Mouse (Mus musculus): ENCODE results near the gene Rpl9-ps1. TPM values are rescaled to one million over a fixed set of nuclear protein-coding genes. Genes with fewer than 3 reads are reported as not detected.

Gene Rpl9-ps1
- polyA plus RNA-seq (2012; ENCODE audit: insufficient read depth, insufficient read length, low replicate concordance, missing spikeins): not detected in 2 replicates

DNA sequence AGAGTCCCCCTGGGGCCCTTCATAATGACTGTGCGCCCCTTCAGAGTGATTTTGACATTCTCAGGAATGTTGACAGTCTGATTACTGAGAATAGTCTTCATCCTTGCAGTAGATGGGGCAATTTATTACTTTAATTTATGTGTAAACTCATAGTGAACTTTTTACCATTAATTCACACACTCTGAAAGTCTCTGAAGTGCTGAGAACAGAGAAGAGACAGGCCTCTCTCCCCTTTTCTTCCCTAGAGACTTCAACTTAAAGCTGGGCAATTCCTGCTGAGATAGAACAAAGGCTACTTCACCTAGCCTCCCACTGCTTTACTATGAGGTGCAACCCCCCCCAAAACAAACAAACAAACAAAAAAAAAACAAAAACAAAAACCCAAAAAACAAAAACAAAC lies at the start of gene Rpl9-ps1:
Gene Rpl9-ps1 (minus strand): TSS at position 101 of the 400 bp plus-strand sequence.
- no peaks in the 10 kb centered on the region for H3K4me1 ChIP-seq (ENCODE audit: control insufficient read depth, insufficient read depth, low read length)
- H3K27ac ChIP-seq (ENCODE audit: insufficient read depth, low read depth, low read length): no peak within 1 kb of the TSS
- 90% methylated on average over 1 of the region's 1 CpGs for WGBS
- TF ChIP-seq CTCF (IDR thresholded peaks at IDR 0.05; ENCODE audit: insufficient read depth, low read depth, low read length): no peak
- TF ChIP-seq POLR2A (IDR thresholded peaks at IDR 0.05; ENCODE audit: insufficient read depth, low read depth, low read length): no peak
- H3K4me3 ChIP-seq (ENCODE audit: insufficient read depth, low read depth, low read length): no peak within 1 kb of the TSS

DNA sequence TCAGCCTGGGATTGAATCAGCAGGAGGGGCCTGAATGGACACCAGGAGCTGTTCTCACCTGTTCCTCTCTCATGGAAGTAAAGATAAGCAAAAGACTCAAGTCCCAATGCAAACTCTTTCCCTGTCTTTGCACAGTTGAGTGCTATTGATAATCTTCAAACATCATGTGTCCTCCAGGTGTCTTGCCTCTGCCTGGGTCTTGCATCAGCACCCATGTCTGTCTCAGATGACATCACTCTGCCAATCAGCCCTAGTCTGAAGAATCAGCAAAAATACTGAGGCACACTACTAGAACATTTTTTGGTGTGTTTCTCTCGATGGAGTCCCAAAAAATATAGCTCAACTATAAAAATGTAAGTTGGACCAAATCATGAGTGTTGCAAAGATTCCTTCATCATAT lies 46.6 kb upstream of the Rpl9-ps1 start:
- 56% methylated on average over 1 of the region's 1 CpGs for WGBS
- no peak overlapping the region for H3K27ac ChIP-seq (ENCODE audit: insufficient read depth, low read depth, low read length)
- no peak overlapping the region for H3K4me3 ChIP-seq (ENCODE audit: insufficient read depth, low read depth, low read length)
- TF ChIP-seq POLR2A (IDR thresholded peaks at IDR 0.05; ENCODE audit: insufficient read depth, low read depth, low read length): no peak
- no peak for TF ChIP-seq CTCF (IDR thresholded peaks at IDR 0.05; ENCODE audit: insufficient read depth, low read depth, low read length)
- no peaks in the 10 kb centered on the region for H3K4me1 ChIP-seq (ENCODE audit: control insufficient read depth, insufficient read depth, low read length)

DNA sequence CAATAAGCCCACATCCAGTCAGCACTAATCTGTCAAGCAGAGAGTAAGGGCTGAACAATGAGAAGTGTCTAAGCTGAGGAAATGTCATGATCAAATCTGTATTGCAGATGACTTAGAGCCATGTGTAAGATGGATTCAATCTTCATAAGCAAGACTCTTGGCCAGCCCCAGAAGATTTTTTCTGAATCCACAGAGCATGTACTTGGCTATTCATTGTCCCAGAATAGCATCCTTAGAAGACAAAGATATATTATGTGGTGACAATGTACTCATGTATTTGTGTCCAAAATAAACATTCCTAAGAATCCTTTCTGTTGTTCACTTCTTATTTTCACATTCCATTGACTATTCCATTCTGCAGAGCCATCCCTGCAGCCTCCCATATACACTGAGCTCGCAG lies 44.5 kb upstream of the Rpl9-ps1 start:
- Histone ChIP-seq H3K4me3 (ENCODE audit: insufficient read depth, low read depth, low read length) (no peak overlapping the region), H3K4me1 (ENCODE audit: control insufficient read depth, insufficient read depth, low read length) (no peaks in the 10 kb centered on the region), H3K27ac (ENCODE audit: insufficient read depth, low read depth, low read length) (no peak overlapping the region)
- no peak for TF ChIP-seq POLR2A (IDR thresholded peaks at IDR 0.05; ENCODE audit: insufficient read depth, low read depth, low read length)
- TF ChIP-seq CTCF (IDR thresholded peaks at IDR 0.05; ENCODE audit: insufficient read depth, low read depth, low read length): no peak
- WGBS: 85% methylated on average over 1 of the region's 1 CpGs

DNA sequence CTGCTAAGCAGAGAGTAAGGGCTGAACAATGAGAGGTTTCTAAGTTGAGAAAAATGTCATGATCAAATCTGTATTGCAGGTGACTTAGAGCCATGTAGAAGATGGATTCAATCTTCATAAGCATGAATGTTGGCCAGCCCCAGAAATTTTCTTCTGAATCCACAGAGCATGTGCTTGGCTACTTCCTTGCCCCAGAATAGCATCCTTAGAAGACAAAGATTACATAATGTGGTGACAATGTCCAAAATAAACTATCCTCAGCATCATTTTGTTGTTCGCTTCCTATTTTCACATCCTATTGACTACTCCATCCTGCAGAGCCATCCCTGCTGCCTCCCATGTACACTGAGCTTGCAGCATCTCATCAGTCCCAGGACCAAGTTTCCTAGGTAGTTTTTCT lies 30.2 kb upstream of the Rpl9-ps1 start:
- no peaks in the 10 kb centered on the region for H3K4me1 ChIP-seq (ENCODE audit: control insufficient read depth, insufficient read depth, low read length)
- 82% methylated on average over 1 of the region's 1 CpGs for WGBS
- no peak overlapping the region for H3K4me3 ChIP-seq (ENCODE audit: insufficient read depth, low read depth, low read length)
- TF ChIP-seq POLR2A (IDR thresholded peaks at IDR 0.05; ENCODE audit: insufficient read depth, low read depth, low read length): no peak
- TF ChIP-seq CTCF (IDR thresholded peaks at IDR 0.05; ENCODE audit: insufficient read depth, low read depth, low read length): no peak
- H3K27ac ChIP-seq (ENCODE audit: insufficient read depth, low read depth, low read length): no peak overlapping the region

DNA sequence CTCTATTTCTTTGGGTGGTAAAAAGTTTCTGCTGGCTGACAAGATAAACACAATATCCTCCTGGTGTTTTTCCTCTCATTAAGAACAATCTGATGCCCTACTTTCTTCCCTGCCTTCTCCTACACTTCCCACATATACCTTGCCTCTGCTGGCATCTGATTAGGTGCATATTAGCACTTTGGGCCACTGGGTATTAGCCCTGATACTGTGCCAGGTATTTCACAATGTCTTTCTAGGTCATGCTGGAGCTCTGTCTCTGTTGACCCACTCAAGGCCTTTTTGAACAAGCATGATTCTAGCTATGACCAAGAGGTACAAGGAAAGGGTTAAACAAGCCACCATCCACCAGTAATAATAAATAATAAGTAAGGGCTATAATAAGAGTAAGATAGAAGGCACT lies 26.3 kb upstream of the Rpl9-ps1 start:
- H3K4me3 ChIP-seq (ENCODE audit: insufficient read depth, low read depth, low read length): no peak overlapping the region
- H3K27ac ChIP-seq (ENCODE audit: insufficient read depth, low read depth, low read length): no peak overlapping the region
- no peaks in the 10 kb centered on the region for H3K4me1 ChIP-seq (ENCODE audit: control insufficient read depth, insufficient read depth, low read length)
- TF ChIP-seq CTCF (IDR thresholded peaks at IDR 0.05; ENCODE audit: insufficient read depth, low read depth, low read length) (no peak), POLR2A (IDR thresholded peaks at IDR 0.05; ENCODE audit: insufficient read depth, low read depth, low read length) (no peak)

DNA sequence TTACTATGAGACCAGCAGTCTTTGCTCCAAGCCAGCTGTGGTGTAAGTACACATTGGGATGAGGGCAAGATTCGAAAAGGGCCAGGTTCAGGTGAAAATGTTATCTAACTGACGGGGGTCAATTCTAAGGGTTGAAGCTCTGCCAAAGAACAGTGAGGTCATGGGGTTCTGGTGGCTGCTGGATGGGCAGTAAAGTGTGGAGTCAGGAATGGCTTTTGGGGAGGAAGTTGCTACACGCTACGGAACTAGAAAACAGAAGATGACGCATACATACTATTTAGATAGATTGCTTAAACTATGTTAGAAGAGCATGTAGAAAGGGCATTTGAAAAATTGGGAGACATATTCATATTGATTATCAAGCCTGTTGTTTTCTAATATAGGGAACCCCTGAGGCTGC lies 18.1 kb upstream of the Rpl9-ps1 start:
- no peaks in the 10 kb centered on the region for H3K4me1 ChIP-seq (ENCODE audit: control insufficient read depth, insufficient read depth, low read length)
- 88% methylated on average over 5 of the region's 5 CpGs for WGBS
- no peak overlapping the region for H3K4me3 ChIP-seq (ENCODE audit: insufficient read depth, low read depth, low read length)
- H3K27ac ChIP-seq (ENCODE audit: insufficient read depth, low read depth, low read length): no peak overlapping the region
- TF ChIP-seq POLR2A (IDR thresholded peaks at IDR 0.05; ENCODE audit: insufficient read depth, low read depth, low read length) (no peak), CTCF (IDR thresholded peaks at IDR 0.05; ENCODE audit: insufficient read depth, low read depth, low read length) (no peak)

DNA sequence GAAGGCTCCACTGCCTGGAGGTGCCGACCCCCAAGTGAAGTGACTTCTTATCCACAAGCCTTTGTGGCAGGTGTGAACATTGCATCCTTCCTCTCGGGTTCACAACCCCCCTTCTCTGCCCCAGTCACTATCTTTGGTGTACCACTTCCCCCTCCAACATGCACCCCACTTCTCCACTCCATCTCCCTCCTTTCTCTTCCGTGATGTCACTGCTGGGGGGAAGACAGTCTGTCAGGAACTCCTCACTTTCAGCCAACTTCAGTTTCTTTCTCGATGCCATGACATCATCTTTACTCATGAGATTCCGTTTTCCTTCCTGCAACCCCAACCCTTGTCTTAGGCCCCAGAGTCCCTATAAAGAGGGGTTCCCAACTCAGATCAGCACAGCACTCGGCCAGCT lies 16.8 kb upstream of the Rpl9-ps1 start, which contains the start of gene Ccl4:
Gene Ccl4 (plus strand): TSS at position 381 of the 400 bp plus-strand sequence.
- no peak for TF ChIP-seq CTCF (IDR thresholded peaks at IDR 0.05; ENCODE audit: insufficient read depth, low read depth, low read length)
- no peak for TF ChIP-seq POLR2A (IDR thresholded peaks at IDR 0.05; ENCODE audit: insufficient read depth, low read depth, low read length)
- Histone ChIP-seq H3K4me1 (ENCODE audit: control insufficient read depth, insufficient read depth, low read length) (no peaks in the 10 kb centered on the region), H3K4me3 (ENCODE audit: insufficient read depth, low read depth, low read length) (no peak within 1 kb of the TSS), H3K27ac (ENCODE audit: insufficient read depth, low read depth, low read length) (no peak within 1 kb of the TSS)
- WGBS: 80% methylated on average over 6 of the region's 6 CpGs

DNA sequence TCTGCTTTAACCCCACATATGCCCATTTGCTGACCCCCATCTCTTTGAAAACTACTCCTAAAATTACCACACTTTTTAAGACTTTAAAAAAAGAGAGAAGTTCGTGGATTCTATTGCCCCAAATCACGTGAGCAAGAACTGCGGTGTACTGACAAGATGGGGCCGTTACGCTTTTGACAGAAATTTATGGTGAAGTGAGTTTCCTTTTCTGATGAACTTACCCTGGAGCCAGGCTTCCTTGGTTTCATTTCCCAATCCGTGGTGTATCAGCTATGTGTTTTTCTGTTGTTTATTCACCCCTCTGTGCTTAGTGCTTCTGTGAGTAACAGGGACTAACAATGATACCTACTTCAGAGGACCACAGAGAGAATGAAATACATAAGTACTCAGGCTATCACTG lies 13.4 kb upstream of the Rpl9-ps1 start:
- TF ChIP-seq POLR2A (IDR thresholded peaks at IDR 0.05; ENCODE audit: insufficient read depth, low read depth, low read length): no peak
- TF ChIP-seq CTCF (IDR thresholded peaks at IDR 0.05; ENCODE audit: insufficient read depth, low read depth, low read length): no peak
- H3K4me1 ChIP-seq (ENCODE audit: control insufficient read depth, insufficient read depth, low read length): no peaks in the 10 kb centered on the region
- H3K4me3 ChIP-seq (ENCODE audit: insufficient read depth, low read depth, low read length): no peak overlapping the region
- WGBS: 77% methylated on average over 6 of the region's 6 CpGs
- no peak overlapping the region for H3K27ac ChIP-seq (ENCODE audit: insufficient read depth, low read depth, low read length)

DNA sequence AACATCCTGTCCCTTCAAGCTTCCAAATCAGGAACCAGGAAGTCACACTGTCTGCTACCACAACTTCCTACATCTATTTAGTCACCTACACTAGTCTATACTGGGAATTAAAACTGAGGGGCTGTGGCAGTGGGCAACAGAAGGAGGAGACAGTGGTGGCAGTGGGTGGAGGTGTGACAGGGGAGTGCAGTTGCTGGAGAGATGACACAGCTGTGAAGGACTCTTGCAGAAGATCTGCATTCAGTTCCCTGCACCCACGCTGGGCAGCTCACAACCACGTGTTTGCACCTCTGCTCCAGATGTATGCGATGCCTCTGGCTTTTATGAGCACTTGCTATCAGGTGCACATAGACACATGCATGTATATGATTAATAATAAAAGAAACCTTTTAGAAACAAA lies 12.1 kb upstream of the Rpl9-ps1 start:
- TF ChIP-seq POLR2A (IDR thresholded peaks at IDR 0.05; ENCODE audit: insufficient read depth, low read depth, low read length) (no peak), CTCF (IDR thresholded peaks at IDR 0.05; ENCODE audit: insufficient read depth, low read depth, low read length) (no peak)
- no peak overlapping the region for H3K27ac ChIP-seq (ENCODE audit: insufficient read depth, low read depth, low read length)
- H3K4me3 ChIP-seq (ENCODE audit: insufficient read depth, low read depth, low read length): no peak overlapping the region
- H3K4me1 ChIP-seq (ENCODE audit: control insufficient read depth, insufficient read depth, low read length): no peaks in the 10 kb centered on the region
- WGBS: 88% methylated on average over 3 of the region's 3 CpGs

DNA sequence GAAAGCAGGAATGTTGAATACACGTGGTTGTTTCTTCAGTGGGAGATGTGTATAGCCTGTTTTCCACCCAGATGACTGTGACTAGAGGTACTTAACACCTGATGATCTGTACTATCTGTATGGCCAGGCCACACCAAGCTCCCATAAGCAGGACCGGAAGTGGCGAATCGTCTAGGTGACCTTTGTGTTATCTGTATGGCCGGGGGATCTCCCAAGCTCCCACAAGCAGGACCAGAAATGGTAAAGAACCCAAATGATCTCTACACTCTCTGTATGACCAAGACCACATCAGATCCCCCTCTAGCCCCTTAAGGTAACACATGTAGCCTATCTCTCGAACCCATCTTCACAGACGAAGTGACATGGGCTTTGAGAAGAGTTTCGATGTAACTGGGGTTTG lies 9.2 kb upstream of the Rpl9-ps1 start:
- Histone ChIP-seq H3K27ac (ENCODE audit: insufficient read depth, low read depth, low read length) (no peak overlapping the region), H3K4me1 (ENCODE audit: control insufficient read depth, insufficient read depth, low read length) (no peaks in the 10 kb centered on the region), H3K4me3 (ENCODE audit: insufficient read depth, low read depth, low read length) (no peak overlapping the region)
- TF ChIP-seq POLR2A (IDR thresholded peaks at IDR 0.05; ENCODE audit: insufficient read depth, low read depth, low read length): no peak
- TF ChIP-seq CTCF (IDR thresholded peaks at IDR 0.05; ENCODE audit: insufficient read depth, low read depth, low read length): no peak
- WGBS: 94% methylated on average over 8 of the region's 8 CpGs
